Mouse (Mus musculus): ENCODE measurements around the gene Lrrtm4. TPM values are rescaled to one million over a fixed set of nuclear protein-coding genes. Genes with fewer than 3 reads are reported as not detected.

Lrrtm4 gene
- polyA plus RNA-seq, 1 experiment from 2014 or later = 0.53 TPM

GRCm38 (mm10) chr6:80186791-80187190 lies 168.1 kb downstream of the Lrrtm4 start:
- no peak overlapping the region for H3K27ac ChIP-seq
- H3K27me3 ChIP-seq (ENCODE audit: insufficient read depth, low read length) = no peaks in the 10 kb centered on the region
- H3K36me3 ChIP-seq (ENCODE audit: insufficient read depth, low read length) = no peaks in the 10 kb centered on the region
- H3K4me2 ChIP-seq (ENCODE audit: low read length) = no peak overlapping the region
- DNase-seq (ENCODE audit: low spot score) (peak; percentile 3), ATAC-seq (replicated peaks; ENCODE audit: low FRiP score, low read depth) (no peak)
- no peaks in the 10 kb centered on the region for H3K4me1 ChIP-seq (replicated peaks; ENCODE audit: insufficient read depth, low read length)
- H3K9me3 ChIP-seq (replicated peaks; ENCODE audit: low read length) = no peaks in the 10 kb centered on the region
- no peak overlapping the region for H3K9ac ChIP-seq (ENCODE audit: low read depth, low read length)
- 42% methylated on average over 1 of the region's 1 CpGs for WGBS
- no peak for TF ChIP-seq CTCF (IDR thresholded peaks at IDR 0.05; ENCODE audit: low read depth)
- H3K4me3 ChIP-seq (replicated peaks; ENCODE audit: low read depth, low read length) = no peak overlapping the region

GRCm38 (mm10) chr6:80209476-80209875 lies 190.8 kb downstream of the Lrrtm4 start:
- TF ChIP-seq CTCF (IDR thresholded peaks at IDR 0.05; ENCODE audit: low read depth) = no peak
- H3K27me3 ChIP-seq (ENCODE audit: insufficient read depth, low read length) = no peaks in the 10 kb centered on the region
- ATAC-seq (replicated peaks; ENCODE audit: low FRiP score, low read depth) (no peak), DNase-seq (ENCODE audit: low spot score) (no peak)
- 48% methylated on average over 2 of the region's 2 CpGs for WGBS
- H3K9me3 ChIP-seq (replicated peaks; ENCODE audit: low read length) = no peaks in the 10 kb centered on the region
- H3K36me3 ChIP-seq (ENCODE audit: insufficient read depth, low read length) = no peaks in the 10 kb centered on the region
- H3K4me2 ChIP-seq (ENCODE audit: low read length) = no peak overlapping the region
- H3K4me3 ChIP-seq (replicated peaks; ENCODE audit: low read depth, low read length) = no peak overlapping the region
- no peak overlapping the region for H3K27ac ChIP-seq
- no peak overlapping the region for H3K9ac ChIP-seq (ENCODE audit: low read depth, low read length)
- H3K4me1 ChIP-seq (replicated peaks; ENCODE audit: insufficient read depth, low read length) = no peaks in the 10 kb centered on the region

- 94% methylated on average over 5 of the region's 5 CpGs for WGBS
Measured at GRCm38 (mm10) chr6:80210281-80210680, 191.6 kb downstream of the Lrrtm4 start.

GRCm38 (mm10) chr6:80261595-80261994 lies 242.9 kb downstream of the Lrrtm4 start:
- no peaks in the 10 kb centered on the region for H3K9me3 ChIP-seq (replicated peaks; ENCODE audit: low read length)
- no peaks in the 10 kb centered on the region for H3K36me3 ChIP-seq (ENCODE audit: insufficient read depth, low read length)
- no peaks in the 10 kb centered on the region for H3K4me1 ChIP-seq (replicated peaks; ENCODE audit: insufficient read depth, low read length)
- ATAC-seq (replicated peaks; ENCODE audit: low FRiP score, low read depth) (no peak), DNase-seq (ENCODE audit: low spot score) (no peak)
- H3K9ac ChIP-seq (ENCODE audit: low read depth, low read length) = no peak overlapping the region
- no peak overlapping the region for H3K27ac ChIP-seq
- 85% methylated on average over 1 of the region's 1 CpGs for WGBS
- H3K4me3 ChIP-seq (replicated peaks; ENCODE audit: low read depth, low read length) = no peak overlapping the region
- TF ChIP-seq CTCF (IDR thresholded peaks at IDR 0.05; ENCODE audit: low read depth) = no peak
- H3K4me2 ChIP-seq (ENCODE audit: low read length) = no peak overlapping the region
- no peaks in the 10 kb centered on the region for H3K27me3 ChIP-seq (ENCODE audit: insufficient read depth, low read length)

More at GRCm38 (mm10) chr6:80210281-80210680, 191.6 kb downstream of the Lrrtm4 start:
- ATAC-seq (replicated peaks; ENCODE audit: low FRiP score, low read depth) (no peak), DNase-seq (ENCODE audit: low spot score) (no peak)
- Histone ChIP-seq H3K27me3 (ENCODE audit: insufficient read depth, low read length) (no peaks in the 10 kb centered on the region), H3K36me3 (ENCODE audit: insufficient read depth, low read length) (no peaks in the 10 kb centered on the region), H3K9ac (ENCODE audit: low read depth, low read length) (no peak overlapping the region), H3K27ac (no peak overlapping the region), H3K4me1 (replicated peaks; ENCODE audit: insufficient read depth, low read length) (no peaks in the 10 kb centered on the region), H3K4me3 (replicated peaks; ENCODE audit: low read depth, low read length) (no peak overlapping the region), H3K4me2 (ENCODE audit: low read length) (no peak overlapping the region), H3K9me3 (replicated peaks; ENCODE audit: low read length) (no peaks in the 10 kb centered on the region)
- no peak for TF ChIP-seq CTCF (IDR thresholded peaks at IDR 0.05; ENCODE audit: low read depth)

- TF ChIP-seq CTCF (IDR thresholded peaks at IDR 0.05; ENCODE audit: low read depth) = no peak
- 45% methylated on average over 4 of the region's 4 CpGs for WGBS
- H3K4me1 ChIP-seq (replicated peaks; ENCODE audit: insufficient read depth, low read length) = no peaks in the 10 kb centered on the region
- no peak overlapping the region for H3K4me2 ChIP-seq (ENCODE audit: low read length)
- H3K27me3 ChIP-seq (ENCODE audit: insufficient read depth, low read length) = no peaks in the 10 kb centered on the region
- H3K4me3 ChIP-seq (replicated peaks; ENCODE audit: low read depth, low read length) = no peak overlapping the region
- no peak overlapping the region for H3K27ac ChIP-seq
- peak; percentile 38 for DNase-seq (ENCODE audit: low spot score)
- no peaks in the 10 kb centered on the region for H3K9me3 ChIP-seq (replicated peaks; ENCODE audit: low read length)
- ATAC-seq (replicated peaks; ENCODE audit: low FRiP score, low read depth) = no peak
- no peaks in the 10 kb centered on the region for H3K36me3 ChIP-seq (ENCODE audit: insufficient read depth, low read length)
- no peak overlapping the region for H3K9ac ChIP-seq (ENCODE audit: low read depth, low read length)
Measured at GRCm38 (mm10) chr6:80263972-80264371, 245.3 kb downstream of the Lrrtm4 start.

- no peak for DNase-seq (ENCODE audit: low spot score)
Measured at GRCm38 (mm10) chr6:80264584-80264983, 245.9 kb downstream of the Lrrtm4 start.

GRCm38 (mm10) chr6:80265746-80266145 lies 247.1 kb downstream of the Lrrtm4 start:
- no peak overlapping the region for H3K4me3 ChIP-seq (replicated peaks; ENCODE audit: low read depth, low read length)
- H3K4me1 ChIP-seq (replicated peaks; ENCODE audit: insufficient read depth, low read length) = no peaks in the 10 kb centered on the region
- H3K9me3 ChIP-seq (replicated peaks; ENCODE audit: low read length) = no peaks in the 10 kb centered on the region
- DNase-seq (ENCODE audit: low spot score) = no peak
- no peaks in the 10 kb centered on the region for H3K36me3 ChIP-seq (ENCODE audit: insufficient read depth, low read length)
- no peak overlapping the region for H3K9ac ChIP-seq (ENCODE audit: low read depth, low read length)
- WGBS = 66% methylated on average over 3 of the region's 3 CpGs
- ATAC-seq (replicated peaks; ENCODE audit: low FRiP score, low read depth) = no peak
- TF ChIP-seq CTCF (IDR thresholded peaks at IDR 0.05; ENCODE audit: low read depth) = no peak
- H3K27me3 ChIP-seq (ENCODE audit: insufficient read depth, low read length) = no peaks in the 10 kb centered on the region
- H3K27ac ChIP-seq = no peak overlapping the region
- no peak overlapping the region for H3K4me2 ChIP-seq (ENCODE audit: low read length)

More at GRCm38 (mm10) chr6:80264584-80264983, 245.9 kb downstream of the Lrrtm4 start:
- Histone ChIP-seq H3K4me1 (replicated peaks; ENCODE audit: insufficient read depth, low read length) (no peaks in the 10 kb centered on the region), H3K9ac (ENCODE audit: low read depth, low read length) (no peak overlapping the region), H3K27ac (no peak overlapping the region), H3K4me2 (ENCODE audit: low read length) (no peak overlapping the region), H3K36me3 (ENCODE audit: insufficient read depth, low read length) (no peaks in the 10 kb centered on the region), H3K4me3 (replicated peaks; ENCODE audit: low read depth, low read length) (no peak overlapping the region), H3K27me3 (ENCODE audit: insufficient read depth, low read length) (no peaks in the 10 kb centered on the region), H3K9me3 (replicated peaks; ENCODE audit: low read length) (no peaks in the 10 kb centered on the region)
- no peak for TF ChIP-seq CTCF (IDR thresholded peaks at IDR 0.05; ENCODE audit: low read depth)
- ATAC-seq (replicated peaks; ENCODE audit: low FRiP score, low read depth) = no peak

Data from kidney, postnatal 0 days (tissue).